Mouse (Mus musculus): ENCODE data around the gene Alppl2. TPM values are rescaled to one million over a fixed set of nuclear protein-coding genes. Genes with fewer than 3 reads are reported as not detected.

The Alppl2 gene
- polyA plus RNA-seq, 1 experiment from 2014 or later = not detected

DNA sequence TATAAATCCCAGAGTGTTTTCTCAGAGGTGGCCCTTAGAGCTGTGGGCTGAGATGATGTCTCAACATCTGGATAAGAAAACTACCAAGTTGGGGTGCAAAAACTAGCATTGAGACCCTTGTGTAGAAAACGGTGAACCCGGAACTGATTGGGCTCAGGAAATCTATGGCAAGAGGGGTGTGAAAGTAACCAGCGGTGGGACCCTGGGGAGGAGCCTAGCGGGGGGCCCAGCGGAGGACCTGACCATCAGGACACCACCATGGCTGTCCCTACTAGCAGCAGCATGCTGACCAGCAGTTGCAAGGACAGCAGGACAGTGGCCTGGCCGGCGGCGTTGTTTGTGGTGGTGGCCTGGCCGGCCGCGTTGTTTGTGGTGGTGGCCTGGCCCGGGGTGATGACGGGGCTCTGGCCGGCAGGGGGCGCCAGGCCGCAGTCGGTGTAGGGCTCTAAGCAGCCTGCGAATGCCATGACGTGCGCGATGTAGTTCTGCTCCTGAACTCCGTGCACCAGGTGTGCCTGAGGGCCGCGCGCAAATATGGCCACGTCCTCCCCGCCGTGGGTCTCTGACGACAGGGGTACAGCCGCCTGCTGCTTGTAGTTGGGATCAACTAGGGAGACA is 8.7 kb upstream of the Alppl2 start:
- peaks cover 4% of the 10 kb centered on the region for H3K4me1 ChIP-seq (replicated peaks)
- H3K27ac ChIP-seq = no peak overlapping the region
- H3K27me3 ChIP-seq = peaks cover 32% of the 10 kb centered on the region
- no peak overlapping the region for H3K9ac ChIP-seq
- WGBS = 13% methylated on average over 30 of the region's 30 CpGs
- peak overlapping the region; percentile 46 for H3K4me2 ChIP-seq
- 0 out of 2 replicates have a peak overlapping the region, but pooled peaks have one; percentile 20 for H3K4me3 ChIP-seq
- H3K9me3 ChIP-seq (replicated peaks) = no peaks in the 10 kb centered on the region
- peak; percentile 48 for ATAC-seq (replicated peaks; ENCODE audit: insufficient number of reproducible peaks, insufficient read depth, low FRiP score, low read depth)
- no peaks in the 10 kb centered on the region for H3K36me3 ChIP-seq

DNA sequence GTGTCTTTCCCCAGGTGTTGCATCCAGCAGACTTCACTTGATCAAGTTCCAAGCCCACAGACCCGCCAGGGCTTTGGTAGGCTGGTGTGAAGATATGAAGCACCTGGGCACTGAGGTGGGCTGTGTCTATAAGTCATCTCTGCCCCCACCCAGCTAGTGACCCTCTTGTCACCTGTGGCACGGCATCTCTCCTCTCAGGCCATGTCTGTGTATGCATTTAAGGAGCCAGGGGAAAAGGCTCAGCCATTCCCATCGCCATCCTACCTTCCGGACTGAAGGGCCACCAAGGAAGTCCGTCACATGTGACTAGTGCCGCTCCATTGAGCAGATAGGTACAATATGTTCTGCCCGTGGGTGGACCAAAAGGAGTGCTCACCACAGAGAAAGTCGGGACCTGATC is 5.9 kb upstream of the Alppl2 start:
- Histone ChIP-seq H3K4me1 (replicated peaks) (peaks cover 4% of the 10 kb centered on the region), H3K9ac (no peak overlapping the region), H3K27me3 (peaks cover 32% of the 10 kb centered on the region), H3K36me3 (no peaks in the 10 kb centered on the region), H3K4me2 (no peak overlapping the region), H3K4me3 (no peak overlapping the region), H3K9me3 (replicated peaks) (no peaks in the 10 kb centered on the region), H3K27ac (no peak overlapping the region)
- no peak for ATAC-seq (replicated peaks; ENCODE audit: insufficient number of reproducible peaks, insufficient read depth, low FRiP score, low read depth)
- WGBS = 77% methylated on average over 8 of the region's 8 CpGs

DNA sequence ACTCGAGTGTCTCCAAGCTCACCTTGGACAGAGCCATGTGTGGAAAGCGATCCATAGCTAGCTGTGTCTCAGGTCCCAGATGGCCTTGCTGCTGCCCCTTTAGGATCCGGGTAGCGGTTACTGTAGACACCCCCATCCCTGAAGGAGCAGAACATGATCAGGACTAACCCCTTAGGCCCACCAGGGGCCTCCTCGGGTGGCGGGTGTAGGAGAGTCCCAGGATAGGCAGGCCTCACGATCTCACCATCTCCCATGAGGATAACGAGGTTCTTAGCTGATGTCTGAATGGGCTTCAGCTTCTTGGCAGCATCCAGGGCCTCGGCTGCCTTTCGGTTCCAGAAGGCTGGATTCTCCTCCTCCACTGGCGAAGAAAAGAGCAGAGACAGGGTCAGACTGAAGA is 477 bp downstream of the Alppl2 start:
- 84% methylated on average over 11 of the region's 11 CpGs for WGBS
- no peaks in the 10 kb centered on the region for H3K9me3 ChIP-seq (replicated peaks)
- 0 out of 2 replicates have a peak, but pooled peaks have one; percentile 10 for ATAC-seq (replicated peaks; ENCODE audit: insufficient number of reproducible peaks, insufficient read depth, low FRiP score, low read depth)
- H3K4me1 ChIP-seq (replicated peaks) = no peaks in the 10 kb centered on the region
- no peak overlapping the region for H3K4me2 ChIP-seq
- no peak overlapping the region for H3K9ac ChIP-seq
- H3K36me3 ChIP-seq = no peaks in the 10 kb centered on the region
- no peak overlapping the region for H3K4me3 ChIP-seq
- H3K27me3 ChIP-seq = no peaks in the 10 kb centered on the region; the same call in 1 of the 2 replicates
- H3K27ac ChIP-seq = no peak overlapping the region

DNA sequence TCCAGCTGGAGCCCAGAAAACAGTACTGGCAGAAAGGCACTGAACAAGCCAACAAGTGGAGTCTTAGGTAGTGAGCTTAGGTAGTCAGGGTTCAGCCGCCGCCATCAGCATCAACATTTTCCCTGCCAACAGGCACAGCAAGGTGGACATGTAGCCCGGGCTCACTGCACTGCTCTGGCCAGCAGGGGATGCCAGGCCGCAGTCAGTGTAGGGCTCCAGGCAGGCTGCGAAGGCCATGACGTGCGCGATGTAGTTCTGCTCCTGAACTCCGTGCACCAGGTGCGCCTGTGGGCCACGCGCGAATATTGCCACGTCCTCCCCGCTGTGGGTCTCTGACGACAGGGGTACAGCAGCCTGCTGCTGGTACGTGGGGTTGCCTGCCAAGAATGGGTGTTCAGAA is 2.8 kb downstream of the Alppl2 start:
- Histone ChIP-seq H3K27me3 (no peaks in the 10 kb centered on the region; the same call in 1 of the 2 replicates), H3K4me3 (no peak overlapping the region), H3K4me2 (no peak overlapping the region), H3K9ac (no peak overlapping the region), H3K4me1 (replicated peaks) (no peaks in the 10 kb centered on the region), H3K27ac (no peak overlapping the region), H3K36me3 (no peaks in the 10 kb centered on the region), H3K9me3 (replicated peaks) (no peaks in the 10 kb centered on the region)
- 65% methylated on average over 17 of the region's 17 CpGs for WGBS
- no peak for ATAC-seq (replicated peaks; ENCODE audit: insufficient number of reproducible peaks, insufficient read depth, low FRiP score, low read depth)

DNA sequence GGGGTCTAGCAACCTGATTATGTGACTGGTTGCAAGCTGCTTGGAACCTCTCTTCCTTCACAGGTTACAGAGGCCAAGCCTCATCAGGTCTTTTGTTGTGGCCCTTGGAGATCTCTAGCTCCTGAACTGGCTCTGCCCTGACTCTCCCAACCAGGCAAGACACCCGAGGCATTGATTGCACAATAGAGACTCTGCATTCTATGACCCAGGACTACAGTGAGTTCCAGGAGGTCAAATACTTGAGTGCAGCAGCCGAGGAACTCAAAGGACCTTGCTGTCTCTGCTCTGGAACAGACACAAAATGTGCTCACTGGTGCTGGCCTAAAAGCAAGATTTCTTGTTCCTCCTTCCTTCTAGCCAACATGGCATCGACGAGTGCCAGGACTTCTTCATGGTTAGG is 3.5 kb downstream of the Alppl2 start:
- no peak overlapping the region for H3K27ac ChIP-seq
- no peaks in the 10 kb centered on the region for H3K4me1 ChIP-seq (replicated peaks)
- no peaks in the 10 kb centered on the region; the same call in 1 of the 2 replicates for H3K27me3 ChIP-seq
- WGBS = 56% methylated on average over 4 of the region's 4 CpGs
- H3K4me3 ChIP-seq = no peak overlapping the region
- no peaks in the 10 kb centered on the region for H3K9me3 ChIP-seq (replicated peaks)
- H3K36me3 ChIP-seq = no peaks in the 10 kb centered on the region
- no peak for ATAC-seq (replicated peaks; ENCODE audit: insufficient number of reproducible peaks, insufficient read depth, low FRiP score, low read depth)
- H3K9ac ChIP-seq = no peak overlapping the region
- no peak overlapping the region for H3K4me2 ChIP-seq

DNA sequence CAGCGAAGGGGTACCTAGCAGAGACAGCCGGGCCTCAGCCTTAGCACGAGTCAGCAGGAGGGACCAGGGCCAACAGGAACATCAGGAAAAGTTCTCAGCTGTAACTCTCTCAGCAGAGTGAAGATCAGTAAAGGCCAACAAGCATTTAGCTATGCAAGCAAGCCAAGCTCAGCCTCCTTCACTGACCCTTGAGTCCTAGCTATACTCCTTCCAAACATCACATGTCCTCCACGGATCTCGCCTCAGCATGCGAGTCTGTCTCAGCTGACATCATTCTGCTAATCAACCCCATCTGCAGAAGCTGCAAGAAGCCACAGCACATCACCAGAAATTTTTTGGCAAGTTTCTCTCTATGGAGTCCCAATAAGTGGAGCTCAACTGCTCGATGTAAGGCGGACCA is 16.0 kb downstream of the Alppl2 start:
- 73% methylated on average over 8 of the region's 8 CpGs for WGBS
- ATAC-seq (replicated peaks; ENCODE audit: insufficient number of reproducible peaks, insufficient read depth, low FRiP score, low read depth) = no peak
- Histone ChIP-seq H3K9ac (no peak overlapping the region), H3K4me1 (replicated peaks) (no peaks in the 10 kb centered on the region), H3K27me3 (no peaks in the 10 kb centered on the region), H3K4me2 (no peak overlapping the region), H3K36me3 (no peaks in the 10 kb centered on the region), H3K9me3 (replicated peaks) (no peaks in the 10 kb centered on the region), H3K27ac (no peak overlapping the region), H3K4me3 (no peak overlapping the region)

DNA sequence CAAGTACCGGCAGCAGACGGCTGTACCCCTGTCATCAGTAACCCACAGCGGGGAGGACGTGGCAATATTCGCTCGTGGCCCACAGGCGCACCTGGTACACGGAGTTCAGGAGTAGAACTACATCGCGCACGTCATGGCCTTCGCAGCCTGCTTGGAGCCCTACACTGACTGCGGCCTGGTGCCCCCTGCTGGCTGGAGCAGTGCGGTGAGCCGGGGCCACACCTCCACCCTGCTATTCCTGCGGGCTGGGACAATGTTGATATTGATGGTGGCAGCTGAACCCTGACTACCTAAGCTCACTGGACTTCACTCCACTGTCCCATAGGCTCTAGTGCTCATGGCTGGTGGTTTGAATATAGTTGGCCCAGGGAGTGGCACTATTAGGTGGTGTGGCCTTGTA is 19.0 kb downstream of the Alppl2 start:
- no peaks in the 10 kb centered on the region for H3K9me3 ChIP-seq (replicated peaks)
- no peak overlapping the region for H3K27ac ChIP-seq
- no peak for ATAC-seq (replicated peaks; ENCODE audit: insufficient number of reproducible peaks, insufficient read depth, low FRiP score, low read depth)
- H3K4me2 ChIP-seq = no peak overlapping the region
- no peak overlapping the region for H3K9ac ChIP-seq
- WGBS = 49% methylated on average over 16 of the region's 16 CpGs
- no peak overlapping the region for H3K4me3 ChIP-seq
- no peaks in the 10 kb centered on the region for H3K27me3 ChIP-seq
- no peaks in the 10 kb centered on the region for H3K4me1 ChIP-seq (replicated peaks)
- no peaks in the 10 kb centered on the region for H3K36me3 ChIP-seq

DNA sequence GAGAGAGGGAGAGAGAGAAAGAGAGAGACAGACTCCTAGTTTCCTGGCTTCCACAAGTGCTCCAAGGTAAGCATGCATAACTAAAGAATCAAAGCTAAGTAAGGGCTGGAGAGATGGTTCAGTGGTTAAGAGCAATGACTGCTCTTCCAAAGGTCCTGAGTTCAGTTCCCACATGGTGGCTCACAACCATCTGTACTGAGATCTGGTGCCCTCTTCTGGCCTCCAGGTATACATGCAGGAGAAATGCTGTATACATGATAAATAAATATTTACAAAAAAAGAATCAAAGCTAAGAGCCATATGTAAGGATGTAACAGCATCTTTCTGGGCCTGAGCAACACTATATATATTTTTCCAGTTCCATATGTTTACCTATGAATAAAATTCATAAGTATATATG is 28.8 kb downstream of the Alppl2 start:
- H3K27me3 ChIP-seq = no peaks in the 10 kb centered on the region
- no peak overlapping the region for H3K4me2 ChIP-seq
- no peak overlapping the region for H3K4me3 ChIP-seq
- ATAC-seq (replicated peaks; ENCODE audit: insufficient number of reproducible peaks, insufficient read depth, low FRiP score, low read depth) = no peak
- H3K9me3 ChIP-seq (replicated peaks) = no peaks in the 10 kb centered on the region
- H3K36me3 ChIP-seq = no peaks in the 10 kb centered on the region
- no peaks in the 10 kb centered on the region for H3K4me1 ChIP-seq (replicated peaks)
- H3K27ac ChIP-seq = no peak overlapping the region
- no peak overlapping the region for H3K9ac ChIP-seq

DNA sequence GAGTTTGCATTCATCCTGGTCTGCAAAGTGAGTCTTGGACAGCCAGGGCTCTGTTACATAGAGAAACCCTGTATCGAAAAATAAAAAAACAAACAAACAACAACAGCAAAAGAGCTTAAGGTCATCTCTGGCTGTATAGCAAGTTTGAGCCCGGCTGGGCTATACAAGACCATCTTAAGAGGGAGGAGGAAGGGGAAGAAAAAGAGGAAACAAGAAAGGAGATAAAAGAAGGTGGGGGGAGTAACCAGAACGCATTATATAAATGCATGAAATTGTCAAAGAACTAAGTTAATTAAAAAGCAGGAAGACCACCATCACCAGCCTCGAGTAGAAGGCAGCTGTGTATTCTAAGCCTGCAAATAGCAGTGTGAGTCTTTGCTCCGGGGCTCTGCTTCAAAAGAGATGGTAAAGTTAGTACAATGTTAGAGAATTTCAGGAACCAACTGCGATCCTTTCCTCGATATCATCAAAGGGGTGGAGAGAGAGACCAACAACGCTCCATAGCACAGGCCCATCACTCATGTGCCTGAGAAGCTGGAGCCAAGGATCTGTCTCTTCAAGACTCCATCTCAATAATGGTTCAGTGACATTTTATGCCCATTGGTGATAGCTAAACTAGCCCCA is 30.6 kb downstream of the Alppl2 start:
- Histone ChIP-seq H3K36me3 (no peaks in the 10 kb centered on the region), H3K9me3 (replicated peaks) (no peaks in the 10 kb centered on the region), H3K27me3 (no peaks in the 10 kb centered on the region), H3K4me2 (no peak overlapping the region), H3K27ac (no peak overlapping the region), H3K4me3 (no peak overlapping the region), H3K9ac (no peak overlapping the region), H3K4me1 (replicated peaks) (no peaks in the 10 kb centered on the region)
- ATAC-seq (replicated peaks; ENCODE audit: insufficient number of reproducible peaks, insufficient read depth, low FRiP score, low read depth) = no peak
- WGBS = 75% methylated on average over 8 of the region's 8 CpGs

DNA sequence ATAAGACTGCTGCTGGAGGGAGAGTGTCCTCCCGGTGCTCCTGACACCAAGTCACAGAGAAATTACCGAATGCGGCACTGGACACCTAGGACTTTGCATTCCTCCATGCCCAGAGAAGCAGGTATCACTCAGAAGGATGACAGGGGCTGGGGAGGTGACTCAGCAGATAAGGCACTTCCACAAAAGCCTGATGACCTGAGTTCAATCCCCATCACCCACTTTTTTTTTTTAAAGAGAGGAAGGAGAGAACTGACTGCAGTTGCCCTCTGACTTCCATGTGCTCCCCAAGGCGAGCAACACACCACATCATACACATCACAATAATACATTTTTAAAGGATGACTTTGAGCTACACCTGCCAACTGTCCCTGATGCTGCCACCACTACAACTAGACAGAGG is 32.7 kb downstream of the Alppl2 start:
- Histone ChIP-seq H3K4me2 (no peak overlapping the region), H3K27me3 (no peaks in the 10 kb centered on the region), H3K9ac (no peak overlapping the region), H3K9me3 (replicated peaks) (no peaks in the 10 kb centered on the region), H3K36me3 (no peaks in the 10 kb centered on the region), H3K4me3 (no peak overlapping the region), H3K27ac (no peak overlapping the region), H3K4me1 (replicated peaks) (peaks cover 3% of the 10 kb centered on the region; the same call in 1 of the 2 replicates)
- 66% methylated on average over 4 of the region's 4 CpGs for WGBS
- ATAC-seq (replicated peaks; ENCODE audit: insufficient number of reproducible peaks, insufficient read depth, low FRiP score, low read depth) = no peak

DNA sequence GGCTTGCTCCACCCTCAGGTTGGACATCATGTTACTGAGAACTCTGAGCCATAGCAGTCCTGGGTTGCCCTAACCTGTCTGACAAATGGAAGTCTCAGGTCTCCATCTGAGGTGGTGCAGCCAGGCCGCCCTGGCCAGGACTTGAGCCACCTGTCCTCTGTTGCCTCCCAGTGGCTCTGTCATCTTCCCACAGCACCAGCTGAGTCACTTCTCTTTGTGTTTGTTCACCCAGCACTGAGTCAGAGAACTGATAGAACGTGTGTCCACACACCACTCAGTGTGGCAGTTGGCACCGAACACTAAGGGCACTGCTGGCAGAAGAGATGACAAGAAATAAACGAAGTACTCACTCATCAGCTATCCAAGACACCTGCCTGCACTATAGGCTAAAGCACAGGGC is 38.4 kb downstream of the Alppl2 start:
- no peak overlapping the region for H3K9ac ChIP-seq
- ATAC-seq (replicated peaks; ENCODE audit: insufficient number of reproducible peaks, insufficient read depth, low FRiP score, low read depth) = no peak
- no peaks in the 10 kb centered on the region for H3K9me3 ChIP-seq (replicated peaks)
- H3K27me3 ChIP-seq = no peaks in the 10 kb centered on the region
- WGBS = 73% methylated on average over 4 of the region's 4 CpGs
- H3K4me3 ChIP-seq = no peak overlapping the region
- peaks cover 3% of the 10 kb centered on the region; the same call in 1 of the 2 replicates for H3K4me1 ChIP-seq (replicated peaks)
- no peak overlapping the region for H3K27ac ChIP-seq
- H3K4me2 ChIP-seq = no peak overlapping the region
- H3K36me3 ChIP-seq = no peaks in the 10 kb centered on the region

DNA sequence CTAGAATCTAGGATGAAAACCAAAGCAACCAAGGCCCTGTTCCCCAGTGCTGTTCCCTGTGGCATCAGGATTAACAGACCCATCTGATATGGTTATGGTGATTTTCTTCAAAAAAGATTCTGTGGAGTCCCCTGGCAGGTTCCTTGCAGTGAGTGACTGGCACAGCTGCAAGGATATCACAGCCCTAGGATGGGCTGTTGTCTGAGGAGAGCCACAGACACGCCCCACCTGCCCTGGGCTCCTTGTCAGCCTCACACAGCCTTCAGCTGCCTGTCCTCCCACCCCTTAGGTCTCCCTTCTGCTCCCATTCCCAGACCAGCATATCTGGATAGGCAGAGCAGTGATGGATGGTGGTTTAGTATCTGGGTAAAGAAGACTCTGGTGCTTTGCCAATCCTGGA is 39.0 kb downstream of the Alppl2 start:
- ATAC-seq (replicated peaks; ENCODE audit: insufficient number of reproducible peaks, insufficient read depth, low FRiP score, low read depth) = no peak
- 84% methylated on average over 1 of the region's 1 CpGs for WGBS
- H3K36me3 ChIP-seq = no peaks in the 10 kb centered on the region

More for the DNA sequence above, 39.0 kb downstream of the Alppl2 start:
- Histone ChIP-seq H3K9me3 (replicated peaks) (no peaks in the 10 kb centered on the region), H3K27me3 (no peaks in the 10 kb centered on the region), H3K27ac (no peak overlapping the region), H3K9ac (no peak overlapping the region), H3K4me2 (no peak overlapping the region), H3K4me3 (no peak overlapping the region), H3K4me1 (replicated peaks) (peaks cover 3% of the 10 kb centered on the region; the same call in 1 of the 2 replicates)
